Mouse (Mus musculus) limb, embryonic 12.5 days (tissue): ENCODE measurements around the gene Pgap3. TPM values are rescaled to one million over a fixed set of nuclear protein-coding genes. Genes with fewer than 3 reads are reported as not detected.
A peak's percentile ranks its signal among the peaks of the same experiment; 100 is the strongest.

Experiments
- ATAC-seq: fragments of 200-750 bp; cut with Nextera tagmentation; 2 replicates; pipeline ENCODE4 v1.8.0; 2017; ENCODE audit warnings: low read depth, moderate TSS enrichment; ENCODE audit not compliant: insufficient number of reproducible peaks, insufficient read depth, low FRiP score, low TSS enrichment
- H3K27ac ChIP-seq: fragments of 300-500 bp; sonication (generic); 2 replicates; pipeline ENCODE4 v1.5.1; 2016; ENCODE audit warnings: mild to moderate bottlenecking, moderate library complexity
- H3K27me3 ChIP-seq: fragments of 300-500 bp; sonication (generic); 2 replicates; pipeline ENCODE4 v1.6.1; 2016; ENCODE audit warnings: mild to moderate bottlenecking, moderate library complexity
- H3K36me3 ChIP-seq: fragments of 300-500 bp; sonication (generic); 2 replicates; pipeline ENCODE4 v1.6.1; 2016; ENCODE audit warnings: mild to moderate bottlenecking, moderate library complexity
- H3K4me1 ChIP-seq: fragments of 300-500 bp; sonication (generic); replicated peaks from 2 replicates; pipeline ENCODE4 v1.6.1; 2016
- H3K4me2 ChIP-seq: fragments of 300-500 bp; sonication (generic); 2 replicates; pipeline ENCODE4 v1.6.1; 2016; ENCODE audit warnings: mild to moderate bottlenecking, moderate library complexity
- H3K4me3 ChIP-seq: fragments of 300-500 bp; sonication (generic); replicated peaks from 2 replicates; pipeline ENCODE4 v1.5.1; 2016; ENCODE audit warnings: mild to moderate bottlenecking
- H3K9ac ChIP-seq: fragments of 300-500 bp; sonication (generic); replicated peaks from 2 replicates; pipeline ENCODE4 v1.6.1; 2016; ENCODE audit warnings: mild to moderate bottlenecking, moderate library complexity
- H3K9me3 ChIP-seq: fragments of 300-500 bp; sonication (generic); 2 replicates; pipeline ENCODE4 v1.6.1; 2016; ENCODE audit warnings: mild to moderate bottlenecking, moderate library complexity
- WGBS: fragments of 180-500 bp; shearing (Covaris S2); methylation state at CpG from one replicate; pipeline ENCODE4 v1.1.7; 2016; 5-methylcytosine and 5-hydroxymethylcytosine counted together
- polyA plus RNA-seq: library from polyadenylated mRNA; unstranded; fragments of >200 nt; fragmentation: Nextera tagmentation; extraction: Ambion mirVana; gene quantifications from 2 replicates; pipeline ENCODE4 v1.2.1, GENCODE M21; 2016

Pgap3 gene
- 7.9 and 9.7 TPM in 2 replicates for polyA plus RNA-seq

GRCm38 (mm10) chr11:98400161-98400726 lies at the start of gene Pgap3:
Pgap3 (minus strand) TSS chr11:98400490.
- H3K27ac ChIP-seq = peak within 1 kb of the TSS; percentile 96
- no peaks in the 10 kb centered on the region for H3K9me3 ChIP-seq
- peak within 1 kb of the TSS; percentile 68 for H3K4me3 ChIP-seq
- H3K27me3 ChIP-seq = peaks cover 6% of the 10 kb centered on the region; the same call in 1 of the 2 replicates
- H3K4me1 ChIP-seq = peaks cover 4% of the 10 kb centered on the region
- H3K9ac ChIP-seq = peak within 1 kb of the TSS; percentile 71
- H3K4me2 ChIP-seq = peak within 1 kb of the TSS; percentile 65
- peaks cover 5% of the 10 kb centered on the region; the same call in 1 of the 2 replicates for H3K36me3 ChIP-seq
- peak; percentile 88 for ATAC-seq
- WGBS = under 1% methylated on average over 40 of the region's 40 CpGs

DNA sequence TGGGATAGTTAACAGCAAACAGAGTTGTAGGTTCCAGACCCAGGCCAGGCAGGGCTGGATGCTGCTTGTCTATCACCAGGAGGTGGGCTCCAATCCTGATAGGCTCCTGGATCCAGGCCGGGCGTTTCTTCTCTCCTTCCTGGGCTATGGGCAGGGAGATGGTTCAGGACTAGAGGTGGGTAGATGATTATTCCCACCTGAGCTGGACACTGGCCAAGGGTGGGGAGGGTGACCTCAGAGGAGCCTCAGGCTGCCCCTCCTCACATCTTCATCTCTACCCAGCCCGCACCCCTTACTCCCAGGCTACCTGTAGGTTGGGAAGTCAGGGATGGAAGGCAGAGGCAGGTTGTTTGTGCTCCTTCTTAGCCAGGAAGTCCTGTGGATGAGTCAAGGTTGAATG lies 49.1 kb upstream of the Pgap3 start:
- Histone ChIP-seq H3K4me3 (no peak overlapping the region), H3K9ac (no peak overlapping the region), H3K27me3 (peaks cover 42% of the 10 kb centered on the region), H3K4me1 (peaks cover 18% of the 10 kb centered on the region), H3K36me3 (no peaks in the 10 kb centered on the region), H3K27ac (no peak overlapping the region), H3K4me2 (no peak overlapping the region), H3K9me3 (no peaks in the 10 kb centered on the region)
- 85% methylated on average over 3 of the region's 3 CpGs for WGBS
- no peak for ATAC-seq

GRCm38 (mm10) chr11:98448191-98448790 lies 48.0 kb upstream of the Pgap3 start:
- Histone ChIP-seq H3K36me3 (no peaks in the 10 kb centered on the region), H3K4me1 (peaks cover 18% of the 10 kb centered on the region), H3K4me2 (peak overlapping the region; percentile 44), H3K9ac (no peak overlapping the region), H3K27ac (no peak overlapping the region), H3K9me3 (no peaks in the 10 kb centered on the region), H3K4me3 (0 out of 2 replicates have a peak overlapping the region, but pooled peaks have one; percentile 27), H3K27me3 (peaks cover 42% of the 10 kb centered on the region)
- ATAC-seq = no peak
- 38% methylated on average over 13 of the region's 13 CpGs for WGBS

DNA sequence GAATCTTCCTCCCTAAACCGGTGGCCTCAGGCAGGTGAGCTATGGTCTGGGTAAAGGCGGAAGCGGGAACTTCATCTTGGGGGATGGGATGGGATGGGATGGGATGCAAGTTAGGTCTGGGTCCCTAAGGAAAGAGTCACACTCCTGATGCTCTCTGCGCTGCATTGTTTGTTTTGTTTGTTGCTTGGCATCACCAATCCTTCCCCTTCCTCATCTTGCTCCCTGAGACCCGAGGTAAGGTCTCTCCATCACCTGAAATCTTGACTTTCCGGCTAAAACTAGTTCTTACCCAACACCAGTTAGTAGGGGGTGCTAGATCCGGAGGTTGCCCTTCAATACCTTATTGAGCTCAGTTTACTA lies 47.2 kb upstream of the Pgap3 start:
- no peak for ATAC-seq

DNA sequence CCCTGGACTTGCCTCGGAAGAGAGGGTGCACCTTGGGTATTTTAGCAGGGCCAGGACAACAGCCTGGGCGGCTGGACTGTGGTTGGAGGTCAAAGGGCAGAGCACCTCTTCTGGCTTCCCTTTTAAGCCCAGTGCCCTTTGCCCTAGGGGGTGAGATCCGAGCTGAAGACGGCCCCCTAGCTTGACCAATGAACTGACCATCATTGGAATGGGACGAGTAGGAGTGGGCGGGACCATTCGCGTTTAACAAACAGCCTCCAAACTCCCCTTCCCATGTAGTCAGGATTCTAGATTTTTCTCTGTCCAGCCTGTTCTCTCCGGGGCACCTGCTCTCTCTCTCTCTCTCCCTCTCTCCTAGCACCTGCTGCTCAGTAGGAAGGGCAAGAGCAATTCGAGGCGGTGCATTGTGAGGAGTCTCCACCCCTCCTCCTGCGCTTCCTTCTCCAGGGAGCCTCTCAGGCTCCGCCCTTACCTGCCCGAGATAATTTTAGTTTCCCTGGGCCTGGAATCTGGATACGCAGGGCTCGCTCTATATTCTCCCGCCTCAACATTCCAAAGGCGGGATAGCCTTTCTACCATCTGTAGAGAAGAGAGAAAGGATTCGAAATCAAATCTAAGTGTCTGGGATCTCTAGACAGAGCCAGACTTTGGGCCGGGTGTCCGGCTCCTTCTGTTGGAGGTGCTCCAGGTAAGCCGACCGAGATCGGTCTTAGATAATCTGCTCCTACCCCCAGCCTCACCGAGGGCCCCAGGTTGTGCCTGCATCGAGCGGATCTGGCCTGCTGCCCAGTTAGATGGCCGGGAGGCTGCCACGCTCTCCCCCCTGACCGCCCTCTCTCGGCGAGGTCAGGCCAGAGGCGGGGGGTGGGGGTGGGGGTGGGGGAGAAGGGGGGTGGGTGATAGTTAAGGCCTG lies 46.5 kb upstream of the Pgap3 start:
- peak overlapping the region; percentile 44 for H3K4me2 ChIP-seq
- no peaks in the 10 kb centered on the region for H3K36me3 ChIP-seq
- H3K4me3 ChIP-seq = peak overlapping the region; percentile 27
- H3K9me3 ChIP-seq = no peaks in the 10 kb centered on the region
- H3K4me1 ChIP-seq = peaks cover 18% of the 10 kb centered on the region
- WGBS = 2% methylated on average over 32 of the region's 33 CpGs
- no peak overlapping the region for H3K27ac ChIP-seq
- 0 out of 2 replicates have a peak overlapping the region, but pooled peaks have one; percentile 8 for H3K9ac ChIP-seq
- no peak for ATAC-seq
- H3K27me3 ChIP-seq = peaks cover 42% of the 10 kb centered on the region

More for the DNA sequence above, 47.2 kb upstream of the Pgap3 start:
- H3K9me3 ChIP-seq = no peaks in the 10 kb centered on the region
- H3K36me3 ChIP-seq = no peaks in the 10 kb centered on the region
- peak overlapping the region; percentile 27 for H3K4me3 ChIP-seq
- H3K4me1 ChIP-seq = peaks cover 18% of the 10 kb centered on the region
- H3K4me2 ChIP-seq = peak overlapping the region; percentile 44
- 0 out of 2 replicates have a peak overlapping the region, but pooled peaks have one; percentile 8 for H3K9ac ChIP-seq
- 9% methylated on average over 7 of the region's 7 CpGs for WGBS
- no peak overlapping the region for H3K27ac ChIP-seq
- peaks cover 42% of the 10 kb centered on the region for H3K27me3 ChIP-seq

DNA sequence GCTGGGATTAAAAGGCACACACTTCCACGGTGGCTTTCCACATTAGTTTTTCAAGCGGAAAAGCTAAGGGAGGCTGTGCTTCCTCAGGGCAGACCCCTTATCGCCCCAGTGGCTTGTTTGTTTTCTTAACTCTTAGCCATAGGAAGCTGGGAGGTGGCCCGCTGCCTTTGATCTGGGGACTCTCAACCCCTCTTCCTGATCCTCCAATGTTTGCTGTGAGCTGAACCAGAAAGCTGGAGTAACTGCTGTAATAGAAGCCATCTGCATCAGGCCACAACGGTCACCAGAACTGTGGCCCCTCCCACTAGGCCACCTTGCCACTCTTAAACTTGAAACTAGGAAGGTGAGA lies 45.9 kb upstream of the Pgap3 start, which contains the start of gene Grb7:
Gene Grb7, plus strand, starts transcription at position 182 of the 349 bp plus-strand sequence.
- ATAC-seq = no peak
- H3K27ac ChIP-seq = no peak within 1 kb of the TSS

GRCm38 (mm10) chr11:98445679-98446078 lies 45.4 kb upstream of the Pgap3 start:
- H3K27me3 ChIP-seq = peaks cover 42% of the 10 kb centered on the region
- no peaks in the 10 kb centered on the region for H3K9me3 ChIP-seq
- WGBS = 29% methylated on average over 4 of the region's 4 CpGs
- H3K36me3 ChIP-seq = no peaks in the 10 kb centered on the region
- H3K9ac ChIP-seq = no peak overlapping the region
- ATAC-seq = no peak
- no peak overlapping the region for H3K4me3 ChIP-seq
- peaks cover 18% of the 10 kb centered on the region for H3K4me1 ChIP-seq
- H3K4me2 ChIP-seq = no peak overlapping the region
- no peak overlapping the region for H3K27ac ChIP-seq

More for the DNA sequence above, 45.9 kb upstream of the Pgap3 start, which contains the start of gene Grb7:
- Histone ChIP-seq H3K4me2 (peak within 1 kb of the TSS; percentile 44), H3K4me1 (peaks cover 18% of the 10 kb centered on the region), H3K27me3 (peaks cover 42% of the 10 kb centered on the region), H3K9ac (0 out of 2 replicates have a peak within 1 kb of the TSS, but pooled peaks have one; percentile 8), H3K4me3 (peak within 1 kb of the TSS; percentile 27), H3K36me3 (no peaks in the 10 kb centered on the region), H3K9me3 (no peaks in the 10 kb centered on the region)
- 3% methylated on average over 5 of the region's 5 CpGs for WGBS

- Histone ChIP-seq H3K9ac (no peak overlapping the region), H3K4me3 (no peak overlapping the region), H3K4me1 (peaks cover 18% of the 10 kb centered on the region), H3K9me3 (no peaks in the 10 kb centered on the region), H3K27me3 (peaks cover 42% of the 10 kb centered on the region), H3K36me3 (no peaks in the 10 kb centered on the region), H3K27ac (no peak overlapping the region), H3K4me2 (no peak overlapping the region)
- no peak for ATAC-seq
- WGBS = 32% methylated on average over 1 of the region's 1 CpGs
Observed at GRCm38 (mm10) chr11:98445238-98445637, 44.9 kb upstream of the Pgap3 start.

DNA sequence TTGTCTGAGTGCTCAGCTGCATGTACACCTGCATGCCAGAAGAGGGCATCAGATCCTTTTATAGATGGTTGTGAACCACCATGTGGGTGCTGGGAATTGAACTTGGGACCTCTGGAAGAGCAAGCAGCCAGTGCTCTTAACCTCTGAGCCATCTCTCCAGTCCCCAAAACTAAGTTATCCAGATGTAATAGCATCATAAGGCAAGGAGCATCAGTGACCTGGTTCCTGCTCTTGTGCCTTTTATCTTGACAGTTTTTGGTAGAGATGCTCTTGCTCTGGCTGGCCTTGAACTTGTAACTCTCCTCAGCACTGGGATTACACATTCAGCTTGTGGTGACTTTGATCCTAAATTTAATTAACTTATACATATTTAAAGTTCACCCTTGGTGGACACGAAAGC lies 43.4 kb upstream of the Pgap3 start:
- 94% methylated on average over 1 of the region's 1 CpGs for WGBS

GRCm38 (mm10) chr11:98438331-98439158 lies 38.3 kb upstream of the Pgap3 start, which contains the start of gene Mien1:
Mien1 (minus strand) TSS chr11:98438991.
- H3K36me3 ChIP-seq = peaks cover 38% of the 10 kb centered on the region
- 0 out of 2 replicates have a peak within 1 kb of the TSS, but pooled peaks have one; percentile 45 for H3K27ac ChIP-seq
- WGBS = 3% methylated on average over 43 of the region's 43 CpGs

More for the DNA sequence above, 43.4 kb upstream of the Pgap3 start:
- Histone ChIP-seq H3K9ac (no peak overlapping the region), H3K4me1 (peaks cover 18% of the 10 kb centered on the region), H3K4me2 (no peak overlapping the region), H3K9me3 (no peaks in the 10 kb centered on the region), H3K36me3 (no peaks in the 10 kb centered on the region), H3K27ac (no peak overlapping the region), H3K27me3 (peaks cover 36% of the 10 kb centered on the region), H3K4me3 (no peak overlapping the region)
- ATAC-seq = no peak

More at GRCm38 (mm10) chr11:98438331-98439158, 38.3 kb upstream of the Pgap3 start, which contains the start of gene Mien1:
- H3K9ac ChIP-seq = peak within 1 kb of the TSS; percentile 57
- peak within 1 kb of the TSS; percentile 71 for H3K4me3 ChIP-seq
- H3K4me1 ChIP-seq = peaks cover 6% of the 10 kb centered on the region; the same call in 1 of the 2 replicates
- ATAC-seq = peak; percentile 90
- H3K9me3 ChIP-seq = no peaks in the 10 kb centered on the region
- no peaks in the 10 kb centered on the region for H3K27me3 ChIP-seq
- peak within 1 kb of the TSS; percentile 75 for H3K4me2 ChIP-seq
